Mouse (Mus musculus): ENCODE results near the gene Josd2. TPM values are rescaled to one million over a fixed set of nuclear protein-coding genes. Genes with fewer than 3 reads are reported as not detected.

Gene Josd2
- polyA plus RNA-seq, 1 experiment from 2014 or later = 56.8 TPM

GRCm38 (mm10) chr7:44496771-44497109 is 29.0 kb downstream of the Josd2 start:
- no peaks in the 10 kb centered on the region for H3K9me3 ChIP-seq
- H3K4me2 ChIP-seq = peak overlapping the region; percentile 87
- peaks cover 26% of the 10 kb centered on the region for H3K4me1 ChIP-seq
- WGBS = under 1% methylated on average over 26 of the region's 26 CpGs
- peak overlapping the region; percentile 96 for H3K27ac ChIP-seq
- peak overlapping the region; percentile 84 for H3K9ac ChIP-seq
- H3K36me3 ChIP-seq (replicated peaks) = peaks cover 28% of the 10 kb centered on the region
- no peak for ATAC-seq (ENCODE audit: low FRiP score)
- H3K27me3 ChIP-seq = peaks cover 20% of the 10 kb centered on the region
- peak overlapping the region; percentile 74 for H3K4me3 ChIP-seq (replicated peaks)

- H3K9ac ChIP-seq = peak overlapping the region; percentile 84; the same call in 1 of the 2 replicates
Observed at GRCm38 (mm10) chr7:44497361-44498055, 29.7 kb downstream of the Josd2 start.

GRCm38 (mm10) chr7:44498922-44499321 is 31.1 kb downstream of the Josd2 start:
- H3K36me3 ChIP-seq (replicated peaks) = peaks cover 10% of the 10 kb centered on the region; the same call in 1 of the 2 replicates
- H3K9ac ChIP-seq = no peak overlapping the region
- H3K4me3 ChIP-seq (replicated peaks) = no peak overlapping the region
- 72% methylated on average over 1 of the region's 1 CpGs for WGBS
- ATAC-seq (ENCODE audit: low FRiP score) = no peak
- peaks cover 26% of the 10 kb centered on the region for H3K4me1 ChIP-seq
- H3K27ac ChIP-seq = no peak overlapping the region
- no peak overlapping the region for H3K4me2 ChIP-seq
- peaks cover 25% of the 10 kb centered on the region for H3K27me3 ChIP-seq
- no peaks in the 10 kb centered on the region for H3K9me3 ChIP-seq

More at GRCm38 (mm10) chr7:44497361-44498055, 29.7 kb downstream of the Josd2 start:
- peaks cover 26% of the 10 kb centered on the region for H3K4me1 ChIP-seq
- peak overlapping the region; percentile 74 for H3K4me3 ChIP-seq (replicated peaks)
- H3K36me3 ChIP-seq (replicated peaks) = peaks cover 20% of the 10 kb centered on the region
- ATAC-seq (ENCODE audit: low FRiP score) = no peak
- H3K27ac ChIP-seq = no peak overlapping the region
- peak overlapping the region; percentile 87 for H3K4me2 ChIP-seq
- H3K27me3 ChIP-seq = peaks cover 20% of the 10 kb centered on the region
- H3K9me3 ChIP-seq = no peaks in the 10 kb centered on the region
- 87% methylated on average over 10 of the region's 10 CpGs for WGBS

GRCm38 (mm10) chr7:44500046-44500445 is 32.3 kb downstream of the Josd2 start:
- 70% methylated on average over 20 of the region's 20 CpGs for WGBS
- no peak for ATAC-seq (ENCODE audit: low FRiP score)
- H3K4me3 ChIP-seq (replicated peaks) = no peak overlapping the region
- peaks cover 25% of the 10 kb centered on the region for H3K27me3 ChIP-seq
- no peak overlapping the region for H3K9ac ChIP-seq
- H3K9me3 ChIP-seq = no peaks in the 10 kb centered on the region
- no peak overlapping the region for H3K27ac ChIP-seq
- peaks cover 7% of the 10 kb centered on the region; the same call in 1 of the 2 replicates for H3K36me3 ChIP-seq (replicated peaks)
- H3K4me1 ChIP-seq = peaks cover 20% of the 10 kb centered on the region
- no peak overlapping the region for H3K4me2 ChIP-seq

GRCm38 (mm10) chr7:44501563-44502115 is 33.9 kb downstream of the Josd2 start:
- Histone ChIP-seq H3K9me3 (no peaks in the 10 kb centered on the region), H3K27me3 (peaks cover 25% of the 10 kb centered on the region), H3K36me3 (replicated peaks) (peaks cover 7% of the 10 kb centered on the region; the same call in 1 of the 2 replicates), H3K4me1 (peaks cover 12% of the 10 kb centered on the region), H3K9ac (no peak overlapping the region), H3K4me3 (replicated peaks) (no peak overlapping the region), H3K4me2 (no peak overlapping the region), H3K27ac (no peak overlapping the region)
- WGBS = 36% methylated on average over 5 of the region's 5 CpGs
- ATAC-seq (ENCODE audit: low FRiP score) = peak; percentile 51; the same call in 1 of the 2 replicates

GRCm38 (mm10) chr7:44507491-44507890 is 39.7 kb downstream of the Josd2 start:
- H3K4me1 ChIP-seq = no peaks in the 10 kb centered on the region
- H3K9me3 ChIP-seq = peaks cover 2% of the 10 kb centered on the region; the same call in 1 of the 2 replicates
- H3K27me3 ChIP-seq = peaks cover 36% of the 10 kb centered on the region
- no peak overlapping the region for H3K27ac ChIP-seq
- no peak overlapping the region for H3K9ac ChIP-seq
- H3K36me3 ChIP-seq (replicated peaks) = no peaks in the 10 kb centered on the region
- no peak for ATAC-seq (ENCODE audit: low FRiP score)
- H3K4me3 ChIP-seq (replicated peaks) = no peak overlapping the region
- no peak overlapping the region for H3K4me2 ChIP-seq

- Histone ChIP-seq H3K4me1 (peaks cover 6% of the 10 kb centered on the region; the same call in 1 of the 2 replicates), H3K9ac (no peak overlapping the region), H3K9me3 (peaks cover 3% of the 10 kb centered on the region; the same call in 1 of the 2 replicates), H3K36me3 (replicated peaks) (no peaks in the 10 kb centered on the region), H3K4me3 (replicated peaks) (no peak overlapping the region), H3K27me3 (peaks cover 66% of the 10 kb centered on the region), H3K4me2 (no peak overlapping the region), H3K27ac (no peak overlapping the region)
- WGBS = 72% methylated on average over 9 of the region's 9 CpGs
- no peak for ATAC-seq (ENCODE audit: low FRiP score)
Observed at GRCm38 (mm10) chr7:44519240-44519913, 51.6 kb downstream of the Josd2 start.

GRCm38 (mm10) chr7:44520990-44521389 is 53.2 kb downstream of the Josd2 start:
- no peak overlapping the region for H3K27ac ChIP-seq
- no peak overlapping the region for H3K4me2 ChIP-seq
- H3K4me1 ChIP-seq = peaks cover 16% of the 10 kb centered on the region
- no peak for ATAC-seq (ENCODE audit: low FRiP score)
- H3K36me3 ChIP-seq (replicated peaks) = no peaks in the 10 kb centered on the region
- H3K9ac ChIP-seq = no peak overlapping the region
- peaks cover 3% of the 10 kb centered on the region; the same call in 1 of the 2 replicates for H3K9me3 ChIP-seq
- peaks cover 68% of the 10 kb centered on the region for H3K27me3 ChIP-seq
- 67% methylated on average over 3 of the region's 3 CpGs for WGBS
- H3K4me3 ChIP-seq (replicated peaks) = no peak overlapping the region

Small RNA genes lying within 50 kb of the gene (microRNA-seq; reads per million reads assigned to microRNA genes)
- not detected for gene Mir7052

Other genes starting within 250 kb of the Josd2 start
- not detected in 2 replicates for gene Klk1, start 242.6 kb upstream of the Josd2 start, polyA plus RNA-seq (2016; fragmentation: Nextera tagmentation; extraction: Ambion mirVana)
- gene Gm36864, start 231.8 kb upstream of the Josd2 start, polyA plus RNA-seq (2016; fragmentation: Nextera tagmentation; extraction: Ambion mirVana) = not detected in 2 replicates
- gene 1700028J19Rik, start 221.3 kb upstream of the Josd2 start, polyA plus RNA-seq (2016; fragmentation: Nextera tagmentation; extraction: Ambion mirVana) = 1.1 and 1.3 TPM in 2 replicates
- gene 2410002F23Rik, start 221.3 kb upstream of the Josd2 start, polyA plus RNA-seq (2016; fragmentation: Nextera tagmentation; extraction: Ambion mirVana) = 195 and 203 TPM in 2 replicates
- 0.11 and 0.17 TPM in 2 replicates for gene Acp4, start 210.6 kb upstream of the Josd2 start, polyA plus RNA-seq (2016; fragmentation: Nextera tagmentation; extraction: Ambion mirVana)
- gene Gm15517, start 206.5 kb upstream of the Josd2 start, polyA plus RNA-seq (2016; fragmentation: Nextera tagmentation; extraction: Ambion mirVana) = not detected in 2 replicates
- gene Clec11a, start 161.1 kb upstream of the Josd2 start, polyA plus RNA-seq (2016; fragmentation: Nextera tagmentation; extraction: Ambion mirVana) = 2.5 and 2.9 TPM in 2 replicates
- gene Shank1, start 157.7 kb upstream of the Josd2 start, polyA plus RNA-seq (2016; fragmentation: Nextera tagmentation; extraction: Ambion mirVana) = 7.7 and 8.0 TPM in 2 replicates
- 5.5 and 6.6 TPM in 2 replicates for gene Syt3, start 83.9 kb upstream of the Josd2 start, polyA plus RNA-seq (2016; fragmentation: Nextera tagmentation; extraction: Ambion mirVana)
- 0.86 and 1.5 TPM in 2 replicates for gene 1700008O03Rik, start 82.2 kb upstream of the Josd2 start, polyA plus RNA-seq (2016; fragmentation: Nextera tagmentation; extraction: Ambion mirVana)
- gene Lrrc4b, start 39.0 kb upstream of the Josd2 start, polyA plus RNA-seq (2016; fragmentation: Nextera tagmentation; extraction: Ambion mirVana) = 10.6 and 12.0 TPM in 2 replicates
- gene Aspdh, start 2.6 kb upstream of the Josd2 start, polyA plus RNA-seq (2016; fragmentation: Nextera tagmentation; extraction: Ambion mirVana) = 4.8 TPM in 2 replicates
- gene Emc10, start 28.5 kb downstream of the Josd2 start, polyA plus RNA-seq (2016; fragmentation: Nextera tagmentation; extraction: Ambion mirVana) = 121 and 125 TPM in 2 replicates
- 29.8 and 34.2 TPM in 2 replicates for gene Fam71e1, start 28.6 kb downstream of the Josd2 start, polyA plus RNA-seq (2016; fragmentation: Nextera tagmentation; extraction: Ambion mirVana)
- 0.13 and 0.17 TPM in 2 replicates for gene Mybpc2, start 56.7 kb downstream of the Josd2 start, polyA plus RNA-seq (2016; fragmentation: Nextera tagmentation; extraction: Ambion mirVana)
- not detected in 2 replicates for gene Spib, start 64.1 kb downstream of the Josd2 start, polyA plus RNA-seq (2016; fragmentation: Nextera tagmentation; extraction: Ambion mirVana)
- gene Pold1, start 80.9 kb downstream of the Josd2 start, polyA plus RNA-seq (2016; fragmentation: Nextera tagmentation; extraction: Ambion mirVana) = 111 and 126 TPM in 2 replicates
- gene Nr1h2, start 86.0 kb downstream of the Josd2 start, polyA plus RNA-seq (2016; fragmentation: Nextera tagmentation; extraction: Ambion mirVana) = 72.7 and 73.5 TPM in 2 replicates
- gene Napsa, start 104.4 kb downstream of the Josd2 start, polyA plus RNA-seq (2016; fragmentation: Nextera tagmentation; extraction: Ambion mirVana) = 0.38 and 0.51 TPM in 2 replicates
- gene Kcnc3, start 122.7 kb downstream of the Josd2 start, polyA plus RNA-seq (2016; fragmentation: Nextera tagmentation; extraction: Ambion mirVana) = 1.7 and 1.9 TPM in 2 replicates
- 2.1 and 2.3 TPM in 2 replicates for gene Myh14, start 202.9 kb downstream of the Josd2 start, polyA plus RNA-seq (2016; fragmentation: Nextera tagmentation; extraction: Ambion mirVana)
- not detected in 2 replicates for gene Izumo2, start 240.8 kb downstream of the Josd2 start, polyA plus RNA-seq (2016; fragmentation: Nextera tagmentation; extraction: Ambion mirVana)

All from forebrain, embryonic 12.5 days (tissue).